Mouse (Mus musculus) bone marrow macrophage, adult 2 months (primary cell): Measurements from ENCODE around the gene Schip1.

Experiments
- CTCF ChIP-seq: IDR thresholded peaks from 2 replicates; pipeline ENCODE4 v1.5.1; 2012; ENCODE audit warnings: low read depth, mild to moderate bottlenecking, low read length, moderate library complexity
- POLR2A ChIP-seq: IDR thresholded peaks from 2 replicates; pipeline ENCODE4 v1.6.1; 2012; ENCODE audit warnings: mild to moderate bottlenecking, low read depth, low read length, borderline replicate concordance

DNA sequence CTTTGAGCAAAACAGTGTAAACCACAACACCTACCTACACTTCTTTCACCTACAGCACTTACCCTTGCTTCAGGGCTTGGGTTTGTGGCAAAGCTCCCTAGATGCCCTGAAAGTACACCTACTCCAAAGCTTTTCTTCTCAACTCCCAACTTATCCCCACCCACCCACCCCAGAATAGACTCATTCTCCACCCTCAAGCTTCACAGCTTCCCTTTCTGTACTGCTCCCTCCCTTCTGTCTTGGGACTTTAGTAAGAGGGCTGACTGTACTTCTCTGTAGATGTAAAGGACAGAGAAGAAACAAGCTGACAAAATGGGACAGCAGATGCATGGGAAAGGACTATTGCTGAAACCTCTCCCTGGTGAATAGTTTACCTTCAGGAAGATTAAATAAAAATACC is 303.4 kb downstream of the Schip1 start:
- no peak for TF ChIP-seq CTCF
- no peak for TF ChIP-seq POLR2A
